Mouse (Mus musculus) lung, embryonic 14.5 days (tissue): Measurements from ENCODE around the gene Foxp1. TPM values are rescaled to one million over a fixed set of nuclear protein-coding genes. Genes with fewer than 3 reads are reported as not detected.
A peak's percentile ranks its signal among the peaks of the same experiment; 100 is the strongest.

ENCODE experiments used
- ATAC-seq: fragments of 200-750 bp; cut with Nextera tagmentation; 2 replicates; pipeline ENCODE4 v1.8.0; 2017; ENCODE audit warnings: mild to moderate bottlenecking, moderate TSS enrichment, moderate library complexity; ENCODE audit not compliant: insufficient read depth
- DNase-seq: peaks from one replicate; pipeline ENCODE4 v3.0.0-alpha.2; 2015
- H3K27ac ChIP-seq: fragments of 300-500 bp; sonication (generic); 2 replicates; pipeline ENCODE4 v1.5.1; 2014; ENCODE audit warnings: low read depth, mild to moderate bottlenecking, moderate library complexity
- H3K27me3 ChIP-seq: fragments of 300-500 bp; sonication (generic); 2 replicates; pipeline ENCODE4 v1.6.1; 2014; ENCODE audit warnings: low read length, control low read depth; ENCODE audit not compliant: insufficient read depth
- H3K36me3 ChIP-seq: fragments of 300-500 bp; sonication (generic); 2 replicates; pipeline ENCODE4 v1.6.1; 2014; ENCODE audit warnings: control low read depth; ENCODE audit not compliant: insufficient read depth
- H3K4me1 ChIP-seq: fragments of 300-500 bp; sonication (generic); 2 replicates; pipeline ENCODE4 v1.6.1; 2014; ENCODE audit warnings: antibody characterized with exemption, control low read depth; ENCODE audit not compliant: insufficient read depth
- H3K4me2 ChIP-seq: fragments of 300-500 bp; sonication (generic); 2 replicates; pipeline ENCODE4 v1.6.1; 2014; ENCODE audit warnings: mild to moderate bottlenecking
- H3K4me3 ChIP-seq: fragments of 300-500 bp; sonication (generic); 2 replicates; pipeline ENCODE4 v1.5.1; 2014; ENCODE audit warnings: low read depth, low read length
- H3K9ac ChIP-seq: fragments of 300-500 bp; sonication (generic); 2 replicates; pipeline ENCODE4 v1.6.1; 2014
- H3K9me3 ChIP-seq: fragments of 300-500 bp; sonication (generic); 2 replicates; pipeline ENCODE4 v1.6.1; 2016; ENCODE audit warnings: low read depth, low read length, control low read depth
- CTCF ChIP-seq: IDR thresholded peaks from 2 replicates; pipeline ENCODE4 v1.5.1; 2016; ENCODE audit warnings: antibody characterized with exemption, low read depth
- WGBS: fragments of 180-500 bp; shearing (Covaris S2); extraction: QIAGEN DNeasy Blood & Tissue Kit; methylation state at CpG from one replicate; pipeline ENCODE4 v1.1.7; 2014; 5-methylcytosine and 5-hydroxymethylcytosine counted together
- polyA plus RNA-seq: library from polyadenylated mRNA; unstranded; fragments of >200 nt; fragmentation: Nextera tagmentation; extraction: Ambion mirVana; gene quantifications from 2 replicates; pipeline ENCODE4 v1.2.1, GENCODE M21; 2014

Gene Foxp1
- polyA plus RNA-seq, 1 experiment from 2014 or later = 111 TPM

DNA sequence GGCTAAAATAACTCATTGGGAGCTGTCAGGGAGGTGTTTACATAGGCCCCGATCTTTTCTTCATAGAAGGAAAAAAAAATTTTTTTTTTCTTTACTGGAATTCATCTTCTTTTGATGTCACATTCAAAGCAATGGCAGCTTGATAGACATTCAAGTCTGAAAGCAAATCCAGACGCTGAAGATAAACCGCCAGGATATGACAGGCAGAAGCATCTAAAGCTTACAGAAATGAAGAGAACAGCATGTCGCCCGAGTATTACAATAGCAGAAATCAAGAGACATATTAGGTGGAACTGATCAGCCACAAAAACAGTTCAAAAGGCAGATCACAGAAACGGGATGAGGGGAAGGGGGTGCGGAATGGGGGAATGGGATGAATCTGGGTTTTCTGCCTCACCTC is 425.3 kb downstream of the Foxp1 start:
- H3K4me1 ChIP-seq = peaks cover 44% of the 10 kb centered on the region
- TF ChIP-seq CTCF = no peak
- H3K36me3 ChIP-seq = no peaks in the 10 kb centered on the region
- H3K4me2 ChIP-seq = peak overlapping the region; percentile 65
- WGBS = 23% methylated on average over 7 of the region's 7 CpGs
- no peak overlapping the region for H3K4me3 ChIP-seq
- ATAC-seq (no peak), DNase-seq (no peak)
- peak overlapping the region; percentile 91 for H3K27ac ChIP-seq
- H3K27me3 ChIP-seq = no peaks in the 10 kb centered on the region
- H3K9ac ChIP-seq = no peak overlapping the region
- H3K9me3 ChIP-seq = no peaks in the 10 kb centered on the region

DNA sequence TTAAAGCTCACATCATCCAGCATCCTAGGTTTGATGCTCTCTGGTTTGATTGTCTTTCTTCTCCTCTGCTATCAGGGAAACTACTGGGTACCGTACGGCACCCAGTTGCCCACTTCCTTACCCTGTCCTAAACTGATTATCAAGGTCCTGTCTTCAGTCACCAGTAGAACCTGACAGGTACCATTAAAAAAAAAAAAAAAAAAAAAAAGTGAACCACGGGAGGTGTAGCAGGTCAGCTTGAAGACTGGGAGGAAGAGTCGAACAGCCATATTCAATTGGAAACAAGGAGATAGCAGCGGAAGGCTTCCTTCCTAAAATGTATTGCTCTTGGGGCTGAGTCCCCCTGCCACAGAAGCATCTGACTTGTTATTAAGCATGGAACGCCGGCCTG is 425.8 kb downstream of the Foxp1 start:
- Histone ChIP-seq H3K9me3 (no peaks in the 10 kb centered on the region), H3K4me2 (peak overlapping the region; percentile 65), H3K27me3 (no peaks in the 10 kb centered on the region), H3K4me3 (no peak overlapping the region), H3K9ac (no peak overlapping the region), H3K27ac (peak overlapping the region; percentile 91), H3K36me3 (no peaks in the 10 kb centered on the region), H3K4me1 (peaks cover 44% of the 10 kb centered on the region)
- TF ChIP-seq CTCF = no peak
- ATAC-seq (no peak), DNase-seq (no peak)
- 29% methylated on average over 7 of the region's 7 CpGs for WGBS

DNA sequence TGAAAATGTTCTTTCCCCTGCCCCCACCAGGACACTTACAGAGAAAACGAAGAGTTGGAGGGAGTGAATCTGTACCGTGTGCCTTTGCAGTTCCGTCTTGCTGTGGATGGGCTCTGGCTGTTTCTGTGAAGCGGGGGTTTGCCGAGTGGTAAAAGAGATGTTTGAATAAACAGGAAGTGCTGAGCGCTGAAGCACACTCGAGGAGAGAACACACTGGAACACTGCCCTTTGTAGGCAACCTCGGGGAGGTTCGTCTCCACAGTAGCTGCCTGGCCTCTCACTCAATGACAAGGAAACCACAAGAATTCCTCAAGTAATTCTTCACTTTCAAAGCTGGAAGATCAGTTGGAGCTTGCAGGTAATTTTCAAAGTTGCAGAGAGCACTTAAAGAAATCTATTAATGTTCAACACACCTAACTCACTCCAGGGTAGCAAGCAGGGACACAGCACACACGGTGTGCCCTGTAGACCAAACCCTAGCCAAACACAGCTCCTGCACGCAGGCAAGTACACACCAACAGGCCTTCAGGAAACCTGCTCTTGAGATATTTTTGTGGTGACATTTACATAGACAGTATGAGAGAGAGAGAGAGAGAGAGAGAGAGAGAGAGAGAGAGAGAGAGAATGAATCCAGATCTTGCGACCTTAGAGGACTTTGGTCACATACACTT is 426.3 kb downstream of the Foxp1 start:
- peak overlapping the region; percentile 56 for H3K9ac ChIP-seq
- no peaks in the 10 kb centered on the region for H3K36me3 ChIP-seq
- H3K9me3 ChIP-seq = no peaks in the 10 kb centered on the region
- peak overlapping the region; percentile 65 for H3K4me2 ChIP-seq
- H3K27me3 ChIP-seq = no peaks in the 10 kb centered on the region
- peak overlapping the region; percentile 91 for H3K27ac ChIP-seq
- peaks cover 42% of the 10 kb centered on the region for H3K4me1 ChIP-seq
- DNase-seq = peak; percentile 86
- peak overlapping the region; percentile 42 for H3K4me3 ChIP-seq
- TF ChIP-seq CTCF = no peak
- peak; percentile 74 for ATAC-seq
- WGBS = 8% methylated on average over 12 of the region's 12 CpGs

DNA sequence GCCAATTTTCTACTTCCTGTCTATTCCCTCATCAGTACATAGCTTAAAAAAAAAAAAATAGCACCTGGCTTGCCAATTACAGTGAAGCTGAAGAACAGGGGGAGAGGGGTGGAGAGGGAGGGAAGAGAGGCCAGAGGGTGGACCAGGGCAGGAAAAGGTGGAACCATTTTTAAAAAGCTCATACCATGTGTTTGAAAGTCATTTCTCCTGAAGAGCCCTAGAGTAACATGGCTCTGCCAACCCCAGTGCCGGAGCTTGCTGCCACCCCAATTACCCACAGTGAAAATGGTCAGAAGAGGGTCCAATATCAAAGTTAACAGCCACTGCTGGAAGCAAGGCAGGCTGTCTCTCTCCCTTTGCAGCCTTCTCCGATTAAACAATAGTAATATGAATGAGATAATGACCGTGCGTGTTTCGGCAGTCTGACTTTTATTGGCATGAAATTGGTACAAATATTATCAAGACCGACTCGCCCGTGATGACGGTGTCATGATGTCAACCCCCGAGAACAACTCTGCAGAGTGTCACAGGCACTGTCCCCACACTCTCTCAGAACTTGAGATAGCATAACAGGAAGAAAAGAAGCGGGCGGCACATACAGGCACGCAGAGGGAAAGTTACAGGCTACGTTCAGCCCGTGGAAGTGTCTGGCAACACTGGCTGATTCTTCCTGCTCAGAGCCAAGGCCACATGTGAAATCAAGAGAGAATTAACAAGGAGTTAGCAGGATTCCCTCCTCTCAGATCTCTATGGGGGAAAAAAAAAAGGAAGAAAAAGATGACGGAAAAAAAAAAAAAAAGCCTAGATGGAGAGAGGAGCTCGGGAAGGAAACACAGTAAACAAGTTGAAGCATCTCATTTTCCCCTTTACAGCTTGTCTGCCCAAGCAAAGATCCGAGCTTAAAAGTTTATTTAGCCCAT is 427.1 kb downstream of the Foxp1 start:
- Histone ChIP-seq H3K36me3 (no peaks in the 10 kb centered on the region), H3K27ac (peak overlapping the region; percentile 91), H3K27me3 (no peaks in the 10 kb centered on the region), H3K4me3 (peak overlapping the region; percentile 42), H3K4me1 (peaks cover 34% of the 10 kb centered on the region), H3K9me3 (no peaks in the 10 kb centered on the region), H3K4me2 (peak overlapping the region; percentile 65), H3K9ac (peak overlapping the region; percentile 56)
- WGBS = 4% methylated on average over 18 of the region's 18 CpGs
- ATAC-seq (peak; percentile 55), DNase-seq (peak; percentile 63)
- TF ChIP-seq CTCF = no peak

DNA sequence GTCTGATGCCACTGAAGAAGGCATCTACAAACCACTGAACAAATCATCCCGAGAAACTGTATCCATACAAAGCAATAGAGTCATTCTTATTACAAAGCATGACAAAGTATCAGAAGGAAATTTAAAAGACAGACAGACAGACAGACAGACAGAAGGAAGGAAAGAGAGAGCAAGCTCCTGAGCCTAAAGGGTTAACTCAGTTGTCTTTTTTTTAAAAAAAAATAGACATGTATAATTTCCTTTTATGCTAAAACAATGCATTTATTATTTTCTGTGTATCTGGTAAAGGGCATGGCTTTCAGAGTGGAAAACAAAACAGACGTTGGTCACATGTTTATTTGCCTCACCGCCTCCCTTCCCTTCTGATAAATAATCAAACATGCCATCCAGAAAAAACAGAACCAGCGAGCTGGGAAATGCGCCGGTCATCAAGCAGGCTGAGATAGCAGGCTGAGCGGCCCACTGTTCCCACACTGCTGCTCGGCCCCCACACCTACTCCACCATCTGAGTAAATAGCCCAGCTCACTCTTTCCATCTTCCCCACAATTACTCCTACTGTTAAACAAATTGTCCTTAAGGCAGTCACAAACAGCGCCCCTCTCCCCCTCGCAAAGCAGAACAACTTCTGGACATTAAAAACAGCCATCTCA is 428.1 kb downstream of the Foxp1 start:
- Histone ChIP-seq H3K27ac (peak overlapping the region; percentile 91; the same call in 1 of the 2 replicates), H3K4me2 (peak overlapping the region; percentile 65), H3K36me3 (no peaks in the 10 kb centered on the region), H3K9me3 (no peaks in the 10 kb centered on the region), H3K27me3 (no peaks in the 10 kb centered on the region), H3K9ac (peak overlapping the region; percentile 20), H3K4me3 (peak overlapping the region; percentile 42), H3K4me1 (peaks cover 30% of the 10 kb centered on the region)
- no peak for TF ChIP-seq CTCF
- WGBS = 13% methylated on average over 10 of the region's 10 CpGs
- ATAC-seq (no peak), DNase-seq (peak; percentile 49)

DNA sequence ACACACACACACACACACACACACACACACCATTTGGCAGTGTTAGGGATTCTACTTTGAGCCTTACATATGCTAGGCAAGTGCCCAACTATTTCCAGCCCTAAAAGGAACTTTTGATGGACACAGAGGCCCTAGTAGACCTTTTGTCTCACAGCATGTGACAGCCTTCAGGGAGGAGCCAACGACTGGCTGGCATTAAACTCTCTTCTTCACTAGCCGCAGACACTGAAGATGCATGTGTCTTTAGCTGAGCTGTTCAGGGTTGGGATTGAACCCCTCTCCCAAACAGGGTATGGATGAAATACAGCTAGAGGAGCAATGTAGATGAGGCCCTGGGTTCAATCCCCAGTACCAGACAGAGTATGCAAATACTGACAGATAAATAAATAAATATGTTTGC is 428.7 kb downstream of the Foxp1 start:
- peak overlapping the region; percentile 69; the same call in 1 of the 2 replicates for H3K27ac ChIP-seq
- DNase-seq (peak; percentile 27), ATAC-seq (no peak)
- no peaks in the 10 kb centered on the region for H3K27me3 ChIP-seq
- 0 out of 2 replicates have a peak overlapping the region, but pooled peaks have one; percentile 20 for H3K9ac ChIP-seq
- peaks cover 30% of the 10 kb centered on the region for H3K4me1 ChIP-seq
- peak overlapping the region; percentile 65 for H3K4me2 ChIP-seq
- WGBS = 30% methylated on average over 2 of the region's 2 CpGs
- H3K9me3 ChIP-seq = no peaks in the 10 kb centered on the region
- H3K4me3 ChIP-seq = peak overlapping the region; percentile 42; the same call in 1 of the 2 replicates
- no peaks in the 10 kb centered on the region for H3K36me3 ChIP-seq
- no peak for TF ChIP-seq CTCF

DNA sequence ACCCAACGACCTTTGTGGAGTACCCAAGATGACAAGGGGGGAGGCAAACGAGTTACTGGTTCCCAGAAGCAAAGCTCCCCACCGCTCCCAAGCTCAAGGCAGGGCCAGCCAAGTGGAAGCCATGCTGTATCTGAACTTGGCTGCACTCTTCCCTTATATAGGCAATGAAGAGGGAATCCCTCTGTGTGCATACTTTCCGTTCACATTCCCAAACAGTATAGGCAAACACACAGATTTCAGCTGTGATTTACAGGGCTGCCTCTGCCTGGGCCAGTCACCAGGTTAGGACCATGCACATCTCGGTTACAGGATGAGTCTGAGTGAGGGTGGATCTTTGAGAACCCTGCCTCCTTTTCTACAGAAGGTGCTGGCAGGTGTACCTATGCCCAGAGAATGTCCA is 429.3 kb downstream of the Foxp1 start:
- no peaks in the 10 kb centered on the region for H3K36me3 ChIP-seq
- H3K4me1 ChIP-seq = peaks cover 30% of the 10 kb centered on the region
- no peaks in the 10 kb centered on the region for H3K9me3 ChIP-seq
- peak overlapping the region; percentile 5; the same call in 1 of the 2 replicates for H3K4me2 ChIP-seq
- no peak overlapping the region for H3K4me3 ChIP-seq
- peak; percentile 63 for DNase-seq
- peak overlapping the region; percentile 69 for H3K27ac ChIP-seq
- WGBS = 27% methylated on average over 5 of the region's 5 CpGs
- no peak overlapping the region for H3K9ac ChIP-seq
- no peak for TF ChIP-seq CTCF
- no peaks in the 10 kb centered on the region for H3K27me3 ChIP-seq
- ATAC-seq = peak; percentile 45; the same call in 1 of the 2 replicates
